In genomic region chr7:97767841-97768240, GRCm38 (mm10) we compare ENCODE assay signal across 23 mouse cellular contexts. TPM values are rescaled to one million over a fixed set of nuclear protein-coding genes. Genes with fewer than 3 reads are reported as not detected.
A peak's percentile ranks its signal among the peaks of the same experiment; 100 is the strongest.
DNase-seq lines count a peak whose midpoint lies in the region; ATAC-seq and TF ChIP-seq lines count a peak whose summit lies in the region.
"Had no signal": no experiment of that assay in that cellular context is flagged by ENCODE, and none has a peak within 500 bp of the region (broad histone marks: within the 10 kb centered on the region; RNA-seq: fewer than 3 reads in every experiment).

No protein-coding gene starts in this region.

- H3K27me3 ChIP-seq in lung, postnatal 0 days (replicated peaks; ENCODE audit: insufficient read depth, low read length): no peaks in the 10 kb centered on the region
- H3K27me3 ChIP-seq: embryonic facial prominence, embryonic 12.5 days; forebrain, embryonic 15.5 days; heart, embryonic 15.5 days; limb, embryonic 12.5 days had no signal

- DNase-seq in cerebellum, postnatal 4 days (ENCODE audit: low spot score in 2 of 2): no peak
- DNase-seq in lung, postnatal 0 days (ENCODE audit: low spot score): peak; percentile 21
- DNase-seq in lung, postnatal 14 days: no peak
- DNase-seq in cerebellum, adult 8-10 months: peak; percentile 39
- peak; percentile 57 for DNase-seq in telencephalon, adult 2 months (ENCODE audit: low read depth, low spot score)
- no peak for DNase-seq in layer of hippocampus, adult 8-10 months (ENCODE audit: low spot score in 2 of 2)
- DNase-seq: adrenal gland, adult 8-10 months; heart, postnatal 36 days; kidney, adult 18-20 months; liver, postnatal 0 days; lung, postnatal 10 days; thymus, postnatal 25 days had no signal

- WGBS in lung, postnatal 0 days: 46% methylated on average over 8 of the region's 8 CpGs

- no peaks in the 10 kb centered on the region for H3K36me3 ChIP-seq in lung, postnatal 0 days (ENCODE audit: insufficient read depth, low read length)
- H3K36me3 ChIP-seq: embryonic facial prominence, embryonic 12.5 days; forebrain, embryonic 15.5 days; heart, embryonic 15.5 days; limb, embryonic 12.5 days had no signal

- no peak overlapping the region for H3K4me3 ChIP-seq in lung, postnatal 0 days (ENCODE audit: low read depth, low read length)
- H3K4me3 ChIP-seq: embryonic facial prominence, embryonic 12.5 days; forebrain, embryonic 15.5 days; heart, embryonic 15.5 days; limb, embryonic 12.5 days had no signal

- no peaks in the 10 kb centered on the region for H3K9me3 ChIP-seq in lung, postnatal 0 days (ENCODE audit: low read length)
- H3K9me3 ChIP-seq: embryonic facial prominence, embryonic 12.5 days; forebrain, embryonic 15.5 days; heart, embryonic 15.5 days; limb, embryonic 12.5 days had no signal

- no peak for TF ChIP-seq EP300 in lung, postnatal 0 days (IDR thresholded peaks at IDR 0.05)

- H3K4me1 ChIP-seq in lung, postnatal 0 days (ENCODE audit: insufficient read depth, low read depth, low read length): no peaks in the 10 kb centered on the region
- H3K4me1 ChIP-seq: embryonic facial prominence, embryonic 12.5 days; forebrain, embryonic 15.5 days; heart, embryonic 15.5 days; limb, embryonic 12.5 days had no signal

- no peak overlapping the region for H3K9ac ChIP-seq in lung, postnatal 0 days (replicated peaks; ENCODE audit: low read depth)
- H3K9ac ChIP-seq: embryonic facial prominence, embryonic 12.5 days; forebrain, embryonic 15.5 days; heart, embryonic 15.5 days; hindbrain, embryonic 14.5 days; limb, embryonic 12.5 days; liver, postnatal 0 days had no signal

- peak; percentile 68 for ATAC-seq in cerebellum, adult (ENCODE audit: insufficient number of reproducible peaks, low FRiP score, low TSS enrichment)
- ATAC-seq in lung, postnatal 0 days: no peak; the same call in 1 of the 2 replicates
- ATAC-seq: activated CD4-positive, CD25-positive, alpha-beta regulatory T cell, adult 4 months; forebrain, embryonic 15.5 days; inflammation-experienced regulatory T-cells, adult 6 months; liver, postnatal 0 days had no signal

- H3K27ac ChIP-seq in lung, postnatal 0 days (ENCODE audit: low read length): no peak overlapping the region
- H3K27ac ChIP-seq: embryonic facial prominence, embryonic 12.5 days; forebrain, embryonic 15.5 days; heart, embryonic 15.5 days; hindbrain, embryonic 14.5 days; kidney, postnatal 0 days; limb, embryonic 12.5 days had no signal

- TF ChIP-seq CTCF in lung, postnatal 0 days (IDR thresholded peaks at IDR 0.05): no peak

- H3K4me2 ChIP-seq in lung, postnatal 0 days (replicated peaks; ENCODE audit: low read depth, low read length): no peak overlapping the region
- H3K4me2 ChIP-seq: embryonic facial prominence, embryonic 12.5 days; forebrain, embryonic 15.5 days; heart, embryonic 15.5 days; hindbrain, embryonic 14.5 days; limb, embryonic 12.5 days; liver, embryonic 11.5 days; midbrain, embryonic 11.5 days had no signal

RNA-seq across cellular contexts. Expression of gene Pak1, which starts 20.5 kb away (rescaled TPM):
- 6.7 and 6.9 TPM in 2 replicates for polyA plus RNA-seq in lung, postnatal 0 days (2015; fragmentation: Nextera tagmentation; extraction: Ambion mirVana)
- 100 to 1,000 TPM; 216 to 243 (median 233) TPM for total RNA-seq in layer of hippocampus, adult 8-10 months (2022)

RNA-seq across cellular contexts. Expression of gene Aqp11, which starts 29.8 kb away (rescaled TPM):
- 4.2 TPM in 2 replicates for polyA plus RNA-seq in lung, postnatal 0 days (2015; fragmentation: Nextera tagmentation; extraction: Ambion mirVana)
- 10 to 100 TPM; 31.3 to 38.5 (median 34.4) TPM for total RNA-seq in layer of hippocampus, adult 8-10 months (2022)

Comparison
In these comparisons a context has a peak if more than half of its experiments do, and no peak if none do; other contexts are left out.
1. DNase-seq: peak in lung, postnatal 0 days (single experiment), cerebellum, adult 8-10 months (single experiment) and telencephalon, adult 2 months (single experiment); none in cerebellum, postnatal 4 days (0 of 2), lung, postnatal 14 days (single experiment) and layer of hippocampus, adult 8-10 months (0 of 2).